Mouse (Mus musculus) adrenal gland, postnatal 14 days (tissue): ENCODE measurements around the gene Vmn2r94. TPM values are rescaled to one million over a fixed set of nuclear protein-coding genes. Genes with fewer than 3 reads are reported as not detected.

ENCODE experiments used
- DNase-seq: peaks from one replicate; pipeline ENCODE4 v3.0.0; 2021; ENCODE audit warnings: mixed read lengths
- long read RNA-seq, 2 experiments: library from polyadenylated mRNA; stranded (forward); transcript quantifications; one replicate each; pipeline ENCODE4 v2.0.0; 2021
- total RNA-seq: library from RNA; stranded (reverse); gene quantifications from 2 replicates; pipeline ENCODE4 v1.2.3, GENCODE M21; 2021

Vmn2r94 gene
- total RNA-seq, result not detected in 2 replicates
- long read RNA-seq, experiment 1, result 0 reads
- long read RNA-seq, experiment 2, result 0 reads

- no peak for DNase-seq
Observed at GRCm38 (mm10) chr17:18277656-18278055, at the start of gene Vmn2r94. TSS of gene Vmn2r94 (minus strand) at chr17:18277756.

- no peak for DNase-seq
Observed at GRCm38 (mm10) chr17:18323031-18323430, 45.5 kb upstream of the Vmn2r94 start.

- no peak for DNase-seq
Observed at GRCm38 (mm10) chr17:18297799-18298198, 20.2 kb upstream of the Vmn2r94 start, which contains the start of gene Vmn2r93. TSS of gene Vmn2r93 (plus strand) at chr17:18298099.

- DNase-seq, result no peak
Observed at GRCm38 (mm10) chr17:18236931-18237330, 40.6 kb downstream of the Vmn2r94 start.

GRCm38 (mm10) chr17:18231996-18232395 lies 45.6 kb downstream of the Vmn2r94 start:
- DNase-seq, result no peak

GRCm38 (mm10) chr17:18221300-18221699 lies 56.3 kb downstream of the Vmn2r94 start:
- no peak for DNase-seq

Other genes with a start within 250 kb of the Vmn2r94 start
- gene Vmn2r124, start 228.3 kb downstream of the Vmn2r94 start, total RNA-seq, result not detected in 2 replicates
- gene Vmn2r91, start 192.7 kb downstream of the Vmn2r94 start, total RNA-seq, result not detected in 2 replicates
- gene Vmn2r92, start 125.9 kb downstream of the Vmn2r94 start, total RNA-seq, result not detected in 2 replicates
- gene Vmn2r93, start 20.3 kb upstream of the Vmn2r94 start, total RNA-seq, result not detected in 2 replicates
- not detected in 2 replicates for gene Vmn2r95, start 146.3 kb upstream of the Vmn2r94 start, total RNA-seq